Mouse (Mus musculus) intestine, postnatal 0 days (tissue): ENCODE results near the gene Rad51b. TPM values are rescaled to one million over a fixed set of nuclear protein-coding genes. Genes with fewer than 3 reads are reported as not detected.
A peak's percentile ranks its signal among the peaks of the same experiment; 100 is the strongest.

ENCODE experiments used
- ATAC-seq: fragments of 200-750 bp; cut with Nextera tagmentation; 2 replicates; pipeline ENCODE4 v1.8.0; 2017; ENCODE audit warnings: mild to moderate bottlenecking, moderate TSS enrichment, moderate library complexity
- H3K27ac ChIP-seq: fragments of 300-500 bp; sonication (generic); 2 replicates; pipeline ENCODE4 v1.5.1; 2014; ENCODE audit warnings: mild to moderate bottlenecking, low read depth, low read length, moderate library complexity
- H3K27me3 ChIP-seq: fragments of 300-500 bp; sonication (generic); replicated peaks from 2 replicates; pipeline ENCODE4 v1.6.1; 2014; ENCODE audit warnings: low read length, mixed read lengths; ENCODE audit not compliant: control insufficient read depth, insufficient read depth
- H3K36me3 ChIP-seq: fragments of 300-500 bp; sonication (generic); 2 replicates; pipeline ENCODE4 v1.6.1; 2014; ENCODE audit warnings: mild to moderate bottlenecking, moderate library complexity; ENCODE audit not compliant: control insufficient read depth, insufficient read depth
- H3K4me1 ChIP-seq: fragments of 300-500 bp; sonication (generic); replicated peaks from 2 replicates; pipeline ENCODE4 v1.6.1; 2014; ENCODE audit warnings: antibody characterized with exemption, low read length, mixed read lengths; ENCODE audit not compliant: control insufficient read depth, insufficient read depth
- H3K4me2 ChIP-seq: fragments of 300-500 bp; sonication (generic); replicated peaks from 2 replicates; pipeline ENCODE4 v1.6.1; 2014; ENCODE audit warnings: low read depth, mild to moderate bottlenecking, moderate library complexity
- H3K4me3 ChIP-seq: fragments of 300-500 bp; sonication (generic); 2 replicates; pipeline ENCODE4 v1.5.1; 2014; ENCODE audit warnings: low read depth, low read length
- H3K9ac ChIP-seq: fragments of 300-500 bp; sonication (generic); 2 replicates; pipeline ENCODE4 v1.6.1; 2014; ENCODE audit warnings: mild to moderate bottlenecking, low read depth, low read length
- H3K9me3 ChIP-seq: fragments of 300-500 bp; sonication (generic); 2 replicates; pipeline ENCODE4 v1.6.1; 2016; ENCODE audit warnings: mixed run types; ENCODE audit not compliant: control insufficient read depth
- CTCF ChIP-seq: sonication (generic); IDR thresholded peaks from 2 replicates; pipeline ENCODE4 v1.5.1; 2016; ENCODE audit warnings: low read depth, mild to moderate bottlenecking, control low read depth, antibody characterized with exemption, moderate library complexity
- WGBS: fragments of 180-500 bp; shearing (Covaris S2); extraction: QIAGEN DNeasy Blood & Tissue Kit; methylation state at CpG from one replicate; pipeline ENCODE4 v1.1.7; 2014; 5-methylcytosine and 5-hydroxymethylcytosine counted together
- polyA plus RNA-seq: library from polyadenylated mRNA; unstranded; fragments of >200 nt; fragmentation: Nextera tagmentation; extraction: Ambion mirVana; gene quantifications from 2 replicates; pipeline ENCODE4 v1.2.1, GENCODE M21; 2015

Gene Rad51b
- polyA plus RNA-seq, 1 experiment from 2014 or later, result 1.9 TPM

DNA sequence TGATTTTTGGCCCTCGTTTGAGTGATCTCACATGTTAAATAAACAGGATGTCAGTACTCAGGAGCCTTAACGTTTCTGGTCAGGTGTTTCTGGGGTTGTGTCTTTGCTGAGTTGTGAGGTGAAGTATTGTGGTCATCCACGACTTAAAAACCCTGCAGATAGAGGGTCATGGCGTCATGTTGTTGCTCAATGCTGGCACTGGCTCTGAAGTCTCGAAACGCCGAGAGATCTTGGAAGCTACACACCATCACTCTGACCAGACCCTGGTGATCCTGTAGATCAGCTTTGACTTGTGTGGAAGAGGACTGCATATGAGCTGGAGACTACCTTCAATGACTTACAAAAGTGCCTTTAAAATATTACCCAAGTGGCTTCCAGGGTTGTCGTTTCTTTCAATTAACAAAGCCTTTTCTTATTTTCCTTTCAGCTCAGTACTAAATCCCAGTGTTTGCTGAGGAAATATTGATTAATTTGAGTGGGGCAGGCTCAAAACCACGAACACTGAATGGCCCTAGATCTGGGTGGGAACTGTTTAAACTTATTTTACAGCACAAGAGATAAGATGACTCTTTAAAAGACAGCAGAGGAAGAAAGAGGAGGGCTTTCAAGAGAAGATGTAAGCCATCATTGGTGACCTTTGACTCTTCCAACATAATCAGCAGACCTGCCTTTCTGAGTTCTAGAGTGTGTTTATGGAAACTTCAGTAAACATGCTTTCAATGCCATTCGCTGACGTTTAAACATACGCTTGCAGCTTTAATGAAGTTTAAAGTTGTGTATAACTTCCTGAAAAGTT, 144.3 kb downstream of the Rad51b start:
- Histone ChIP-seq H3K9me3 (no peaks in the 10 kb centered on the region), H3K4me2 (peak overlapping the region; percentile 3; the same call in 1 of the 2 replicates), H3K27ac (0 out of 2 replicates have a peak overlapping the region, but pooled peaks have one; percentile 1), H3K36me3 (no peaks in the 10 kb centered on the region), H3K9ac (no peak overlapping the region), H3K4me3 (no peak overlapping the region), H3K27me3 (no peaks in the 10 kb centered on the region), H3K4me1 (no peaks in the 10 kb centered on the region)
- TF ChIP-seq CTCF, result no peak
- ATAC-seq, result no peak
- 15% methylated on average over 12 of the region's 12 CpGs for WGBS

- H3K27ac ChIP-seq, result no peak overlapping the region
- no peak overlapping the region for H3K9ac ChIP-seq
- no peaks in the 10 kb centered on the region for H3K27me3 ChIP-seq
- ATAC-seq, result no peak
- no peak for TF ChIP-seq CTCF
- no peak overlapping the region for H3K4me3 ChIP-seq
- no peaks in the 10 kb centered on the region for H3K36me3 ChIP-seq
- peak overlapping the region; percentile 3; the same call in 1 of the 2 replicates for H3K4me2 ChIP-seq
- 24% methylated on average over 7 of the region's 7 CpGs for WGBS
- no peaks in the 10 kb centered on the region for H3K9me3 ChIP-seq
- no peaks in the 10 kb centered on the region for H3K4me1 ChIP-seq
These were observed 145.0 kb downstream of the Rad51b start for GRCm38 (mm10) chr12:79442126-79442525.

DNA sequence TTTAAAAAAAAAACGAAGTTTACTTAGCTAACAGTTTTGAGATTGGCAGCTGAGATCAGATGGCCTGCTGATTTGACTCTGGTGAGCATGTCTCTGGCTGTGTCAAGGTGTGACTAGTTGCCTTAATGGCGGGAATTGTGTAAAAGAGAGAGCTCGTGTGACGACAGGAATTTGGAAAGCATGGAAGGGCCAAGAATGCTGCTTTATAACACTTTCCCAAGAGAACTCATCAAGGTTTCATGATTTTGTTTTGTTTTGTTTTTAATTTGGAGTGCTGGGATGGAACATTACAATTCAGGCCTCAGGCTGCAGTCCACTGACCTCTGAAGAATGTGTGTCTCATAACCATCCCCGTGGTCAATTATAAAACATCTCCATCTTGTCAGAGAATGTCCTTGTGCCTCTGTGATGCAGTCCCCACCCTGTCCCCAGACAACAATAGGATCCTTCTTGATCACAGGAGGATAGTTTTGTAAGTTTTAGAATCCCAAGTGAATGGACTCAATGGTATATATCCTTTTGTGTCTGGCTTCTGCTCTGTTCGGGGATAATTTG, 145.8 kb downstream of the Rad51b start:
- no peak overlapping the region for H3K4me2 ChIP-seq
- H3K9ac ChIP-seq, result no peak overlapping the region
- no peaks in the 10 kb centered on the region for H3K36me3 ChIP-seq
- 62% methylated on average over 6 of the region's 6 CpGs for WGBS
- no peaks in the 10 kb centered on the region for H3K9me3 ChIP-seq
- H3K27ac ChIP-seq, result no peak overlapping the region
- H3K27me3 ChIP-seq, result no peaks in the 10 kb centered on the region
- no peaks in the 10 kb centered on the region for H3K4me1 ChIP-seq
- H3K4me3 ChIP-seq, result no peak overlapping the region
- ATAC-seq, result no peak
- TF ChIP-seq CTCF, result no peak

- Histone ChIP-seq H3K27ac (no peak overlapping the region), H3K9ac (no peak overlapping the region), H3K4me3 (no peak overlapping the region), H3K4me1 (no peaks in the 10 kb centered on the region), H3K4me2 (no peak overlapping the region), H3K27me3 (no peaks in the 10 kb centered on the region), H3K36me3 (no peaks in the 10 kb centered on the region), H3K9me3 (no peaks in the 10 kb centered on the region)
- TF ChIP-seq CTCF, result no peak
- 66% methylated on average over 2 of the region's 2 CpGs for WGBS
- ATAC-seq, result no peak
These were observed 147.6 kb downstream of the Rad51b start for GRCm38 (mm10) chr12:79444646-79445045.

DNA sequence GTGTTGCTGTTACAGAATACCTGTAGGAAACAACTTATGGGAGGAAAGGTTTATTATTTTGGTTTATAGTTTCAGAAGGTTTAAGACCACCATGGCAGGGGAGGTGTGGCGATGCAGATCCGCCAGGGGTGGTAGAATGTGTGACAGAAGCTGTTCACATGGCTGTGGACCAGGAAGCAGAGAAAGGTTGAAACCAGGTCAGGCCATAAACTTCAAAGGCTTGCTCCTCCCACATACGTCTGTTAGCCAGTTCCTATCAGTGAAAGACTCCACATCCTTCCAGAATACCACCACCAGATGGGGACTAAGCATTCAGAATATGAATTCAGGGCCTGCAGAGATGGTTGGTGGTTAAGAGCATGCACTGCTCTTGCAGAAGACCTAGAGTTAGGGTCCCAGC, 150.0 kb downstream of the Rad51b start:
- Histone ChIP-seq H3K27me3 (no peaks in the 10 kb centered on the region), H3K4me2 (no peak overlapping the region), H3K9ac (no peak overlapping the region), H3K36me3 (no peaks in the 10 kb centered on the region), H3K9me3 (no peaks in the 10 kb centered on the region), H3K4me1 (no peaks in the 10 kb centered on the region), H3K27ac (no peak overlapping the region), H3K4me3 (no peak overlapping the region)
- TF ChIP-seq CTCF, result 0 out of 2 replicates have a peak, but pooled peaks have one; percentile 16
- 68% methylated on average over 3 of the region's 3 CpGs for WGBS
- ATAC-seq, result 0 out of 2 replicates have a peak, but pooled peaks have one; percentile 38

DNA sequence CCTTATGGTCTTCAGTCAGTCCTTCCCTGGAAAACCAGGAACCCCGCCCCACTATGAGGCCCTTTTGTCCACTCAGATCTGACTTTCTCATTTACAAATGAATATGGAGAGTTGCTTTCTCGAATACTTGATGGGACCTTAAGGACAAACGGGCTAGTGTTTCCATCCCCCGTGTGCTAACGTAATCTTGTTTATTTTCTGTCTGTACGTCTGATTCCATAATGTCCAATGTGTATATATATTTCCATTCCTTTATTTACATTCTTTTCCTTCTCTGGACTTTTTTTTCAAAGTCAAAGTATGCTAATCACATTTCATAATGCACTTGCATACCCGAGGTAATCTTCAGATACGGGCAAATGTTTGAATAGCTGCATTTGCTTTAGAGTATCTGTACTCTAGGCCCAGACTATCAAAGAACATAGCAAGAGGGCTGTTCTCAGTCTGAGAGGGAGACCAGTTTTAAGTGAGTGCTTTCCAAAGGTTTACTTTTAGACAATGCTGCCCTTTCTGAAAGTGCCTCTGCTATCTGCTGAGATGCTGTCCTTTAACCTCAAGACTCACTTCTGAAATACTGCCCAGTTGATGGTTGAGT, 152.8 kb downstream of the Rad51b start:
- no peaks in the 10 kb centered on the region for H3K4me1 ChIP-seq
- no peak overlapping the region for H3K4me2 ChIP-seq
- H3K27ac ChIP-seq, result no peak overlapping the region
- no peak for TF ChIP-seq CTCF
- no peak overlapping the region for H3K9ac ChIP-seq
- H3K27me3 ChIP-seq, result no peaks in the 10 kb centered on the region
- WGBS, result 64% methylated on average over 8 of the region's 8 CpGs
- no peaks in the 10 kb centered on the region for H3K9me3 ChIP-seq
- no peak for ATAC-seq
- H3K36me3 ChIP-seq, result no peaks in the 10 kb centered on the region
- no peak overlapping the region for H3K4me3 ChIP-seq
